Mouse (Mus musculus): ENCODE data around the gene Ddah1. TPM values are rescaled to one million over a fixed set of nuclear protein-coding genes. Genes with fewer than 3 reads are reported as not detected.

The Ddah1 gene
- polyA plus RNA-seq, 1 experiment from 2014 or later = 17.7 TPM

DNA sequence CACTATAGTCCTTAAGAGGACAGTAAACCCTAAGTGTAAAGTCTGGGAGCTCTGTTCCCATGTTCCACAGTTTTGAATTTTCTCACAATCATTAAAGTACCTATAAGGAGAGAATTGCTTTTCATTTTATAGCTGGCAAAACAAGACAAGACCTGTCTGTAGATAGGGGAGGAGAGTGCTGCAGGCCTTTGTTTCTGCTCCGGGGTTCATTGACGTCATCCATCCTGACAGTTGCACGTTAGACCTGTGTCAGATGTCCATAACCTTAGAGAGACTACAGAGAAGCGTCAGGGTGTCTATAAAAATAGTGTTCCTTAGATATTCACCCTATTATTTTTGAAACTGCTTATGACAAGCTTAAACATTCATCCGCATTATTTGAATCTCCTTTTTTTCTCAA is 167.0 kb downstream of the Ddah1 start:
- Histone ChIP-seq H3K4me1 (ENCODE audit: control insufficient read depth, insufficient read depth, low read length) (peaks cover 16% of the 10 kb centered on the region), H3K27me3 (ENCODE audit: control insufficient read depth, insufficient read depth, low read length) (no peaks in the 10 kb centered on the region), H3K4me3 (replicated peaks; ENCODE audit: low read length) (peak overlapping the region; percentile 74), H3K36me3 (ENCODE audit: control insufficient read depth, insufficient read depth, low read length) (no peaks in the 10 kb centered on the region), H3K4me2 (ENCODE audit: low read depth, low read length) (peak overlapping the region; percentile 74), H3K9ac (ENCODE audit: low read length) (peak overlapping the region; percentile 96), H3K9me3 (replicated peaks; ENCODE audit: control insufficient read depth, low read length) (no peaks in the 10 kb centered on the region), H3K27ac (ENCODE audit: low read length) (no peak overlapping the region; the same call in 1 of the 2 replicates)
- 60% methylated on average over 5 of the region's 5 CpGs for WGBS
- no peak for ATAC-seq (ENCODE audit: insufficient read depth, low FRiP score)

DNA sequence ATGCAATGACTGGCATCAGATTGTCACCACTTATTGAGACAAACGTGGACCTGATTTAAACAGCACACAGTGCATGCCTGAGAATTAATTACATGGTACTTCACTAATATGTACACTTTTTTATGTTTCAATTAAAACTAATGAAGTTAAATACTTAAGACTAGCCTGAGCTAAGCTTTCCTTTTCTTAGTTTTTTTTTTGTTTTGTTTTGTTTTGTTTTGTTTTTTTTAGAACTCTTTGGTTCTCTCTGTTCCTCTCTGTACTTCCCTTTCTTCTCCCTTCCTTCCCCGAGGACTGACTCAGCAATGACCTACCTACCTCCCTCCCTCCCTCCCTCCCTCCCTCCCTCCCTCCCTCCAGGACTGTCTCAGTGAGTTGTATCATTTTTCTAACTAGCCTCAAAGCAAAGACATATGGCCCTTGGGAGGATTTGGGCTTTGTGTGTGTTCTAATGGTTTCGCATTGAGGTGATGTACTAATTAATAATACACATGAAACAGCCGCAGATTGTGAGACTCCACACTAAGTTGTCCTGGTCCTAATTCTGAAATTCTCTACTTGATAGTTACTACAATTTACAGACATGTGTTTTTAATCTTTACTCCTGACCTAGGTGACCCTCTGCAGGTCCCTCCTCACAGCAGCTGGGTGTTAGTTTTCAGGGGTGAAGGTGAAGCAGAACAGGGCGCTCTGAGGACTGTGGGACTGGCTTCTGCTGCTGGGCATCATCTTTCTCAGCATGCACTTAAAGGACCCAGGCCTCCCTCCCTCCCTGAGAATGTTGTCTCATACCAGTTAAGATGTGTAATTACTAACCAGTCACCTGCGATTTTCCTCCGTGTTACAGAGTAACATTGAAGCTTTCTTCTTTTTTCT is 171.3 kb downstream of the Ddah1 start:
- 73% methylated on average over 7 of the region's 7 CpGs for WGBS
- Histone ChIP-seq H3K27ac (ENCODE audit: low read length) (no peak overlapping the region), H3K9me3 (replicated peaks; ENCODE audit: control insufficient read depth, low read length) (no peaks in the 10 kb centered on the region), H3K4me2 (ENCODE audit: low read depth, low read length) (no peak overlapping the region), H3K27me3 (ENCODE audit: control insufficient read depth, insufficient read depth, low read length) (no peaks in the 10 kb centered on the region), H3K9ac (ENCODE audit: low read length) (no peak overlapping the region), H3K4me3 (replicated peaks; ENCODE audit: low read length) (no peak overlapping the region), H3K4me1 (ENCODE audit: control insufficient read depth, insufficient read depth, low read length) (peaks cover 13% of the 10 kb centered on the region), H3K36me3 (ENCODE audit: control insufficient read depth, insufficient read depth, low read length) (peaks cover 19% of the 10 kb centered on the region; the same call in 1 of the 2 replicates)
- ATAC-seq (ENCODE audit: insufficient read depth, low FRiP score) = no peak

- Histone ChIP-seq H3K9me3 (replicated peaks; ENCODE audit: control insufficient read depth, low read length) (no peaks in the 10 kb centered on the region), H3K9ac (ENCODE audit: low read length) (no peak overlapping the region), H3K27me3 (ENCODE audit: control insufficient read depth, insufficient read depth, low read length) (no peaks in the 10 kb centered on the region), H3K4me1 (ENCODE audit: control insufficient read depth, insufficient read depth, low read length) (peaks cover 7% of the 10 kb centered on the region), H3K4me3 (replicated peaks; ENCODE audit: low read length) (no peak overlapping the region), H3K27ac (ENCODE audit: low read length) (no peak overlapping the region), H3K4me2 (ENCODE audit: low read depth, low read length) (no peak overlapping the region), H3K36me3 (ENCODE audit: control insufficient read depth, insufficient read depth, low read length) (peaks cover 22% of the 10 kb centered on the region; the same call in 1 of the 2 replicates)
- ATAC-seq (ENCODE audit: insufficient read depth, low FRiP score) = no peak
- WGBS = 53% methylated on average over 9 of the region's 9 CpGs
These were observed 175.4 kb downstream of the Ddah1 start for GRCm38 (mm10) chr3:145933845-145934244.

GRCm38 (mm10) chr3:145937505-145938404 is 179.3 kb downstream of the Ddah1 start, which contains the start of gene 2410004B18Rik:
Gene 2410004B18Rik (plus strand): TSS chr3:145938014.
- Histone ChIP-seq H3K27me3 (ENCODE audit: control insufficient read depth, insufficient read depth, low read length) (no peaks in the 10 kb centered on the region), H3K27ac (ENCODE audit: low read length) (peak within 1 kb of the TSS; percentile 74), H3K9ac (ENCODE audit: low read length) (peak within 1 kb of the TSS; percentile 92), H3K4me3 (replicated peaks; ENCODE audit: low read length) (peak within 1 kb of the TSS; percentile 94), H3K9me3 (replicated peaks; ENCODE audit: control insufficient read depth, low read length) (no peaks in the 10 kb centered on the region), H3K36me3 (ENCODE audit: control insufficient read depth, insufficient read depth, low read length) (peaks cover 11% of the 10 kb centered on the region; the same call in 1 of the 2 replicates), H3K4me1 (ENCODE audit: control insufficient read depth, insufficient read depth, low read length) (peaks cover 19% of the 10 kb centered on the region), H3K4me2 (ENCODE audit: low read depth, low read length) (peak within 1 kb of the TSS; percentile 64)
- under 1% methylated on average over 46 of the region's 70 CpGs for WGBS
- peak; percentile 93 for ATAC-seq (ENCODE audit: insufficient read depth, low FRiP score)

DNA sequence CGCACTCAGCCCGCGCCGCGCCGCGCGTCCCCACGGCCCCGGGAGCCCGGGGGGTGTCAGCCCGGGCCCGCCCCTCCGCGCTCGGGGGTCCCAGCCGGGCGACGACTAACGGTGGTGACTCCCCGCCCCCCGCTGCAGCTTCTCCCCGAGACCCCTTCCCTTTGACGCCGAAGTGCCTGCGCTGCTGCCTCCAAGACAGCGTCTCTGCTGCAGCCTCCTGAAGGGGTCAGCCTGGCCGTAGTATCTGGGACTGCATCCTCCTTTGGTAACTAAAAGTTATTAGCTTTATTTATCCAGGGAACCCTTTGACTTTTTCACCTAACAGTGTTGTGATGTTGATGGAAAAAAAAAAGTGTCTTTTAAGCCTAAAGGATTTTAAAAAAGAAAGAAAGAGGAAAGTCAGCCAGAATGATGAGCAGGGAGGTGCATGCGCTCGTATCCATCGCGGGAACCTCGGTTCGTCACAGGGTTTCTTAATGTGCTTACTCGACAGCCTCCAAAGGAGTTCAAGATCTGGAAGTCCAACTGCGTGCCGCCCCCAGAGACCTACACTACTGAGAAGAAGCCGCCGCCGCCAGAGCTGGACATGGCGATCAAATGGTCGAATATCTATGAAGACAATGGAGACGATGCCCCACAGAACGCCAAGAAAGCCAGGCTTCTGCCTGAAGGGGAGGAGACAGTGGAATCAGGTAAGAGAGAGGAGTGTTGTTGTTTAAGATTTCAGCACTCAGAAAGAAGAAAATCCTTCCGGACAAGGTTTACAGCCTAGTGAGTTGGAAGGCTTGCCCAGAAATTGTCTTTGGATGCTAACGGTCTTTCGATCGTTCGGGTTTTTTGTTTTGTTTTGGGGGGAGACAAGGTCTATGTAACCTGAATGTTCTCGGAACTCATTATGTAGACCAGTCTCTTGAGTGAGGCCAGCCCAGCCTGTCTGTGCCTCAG is 180.2 kb downstream of the Ddah1 start:
- Histone ChIP-seq H3K9ac (ENCODE audit: low read length) (peak overlapping the region; percentile 92), H3K27ac (ENCODE audit: low read length) (0 out of 2 replicates have a peak overlapping the region, but pooled peaks have one; percentile 74), H3K4me3 (replicated peaks; ENCODE audit: low read length) (peak overlapping the region; percentile 94), H3K4me2 (ENCODE audit: low read depth, low read length) (peak overlapping the region; percentile 64), H3K4me1 (ENCODE audit: control insufficient read depth, insufficient read depth, low read length) (peaks cover 19% of the 10 kb centered on the region), H3K9me3 (replicated peaks; ENCODE audit: control insufficient read depth, low read length) (no peaks in the 10 kb centered on the region), H3K27me3 (ENCODE audit: control insufficient read depth, insufficient read depth, low read length) (no peaks in the 10 kb centered on the region), H3K36me3 (ENCODE audit: control insufficient read depth, insufficient read depth, low read length) (peaks cover 7% of the 10 kb centered on the region; the same call in 1 of the 2 replicates)
- ATAC-seq (ENCODE audit: insufficient read depth, low FRiP score) = no peak
- 17% methylated on average over 49 of the region's 50 CpGs for WGBS

GRCm38 (mm10) chr3:145939402-145939801 is 180.9 kb downstream of the Ddah1 start:
- Histone ChIP-seq H3K36me3 (ENCODE audit: control insufficient read depth, insufficient read depth, low read length) (peaks cover 8% of the 10 kb centered on the region), H3K9me3 (replicated peaks; ENCODE audit: control insufficient read depth, low read length) (no peaks in the 10 kb centered on the region), H3K4me2 (ENCODE audit: low read depth, low read length) (peak overlapping the region; percentile 64), H3K4me1 (ENCODE audit: control insufficient read depth, insufficient read depth, low read length) (peaks cover 19% of the 10 kb centered on the region), H3K9ac (ENCODE audit: low read length) (no peak overlapping the region; the same call in 1 of the 2 replicates), H3K27me3 (ENCODE audit: control insufficient read depth, insufficient read depth, low read length) (no peaks in the 10 kb centered on the region), H3K27ac (ENCODE audit: low read length) (no peak overlapping the region), H3K4me3 (replicated peaks; ENCODE audit: low read length) (peak overlapping the region; percentile 94)
- no peak for ATAC-seq (ENCODE audit: insufficient read depth, low FRiP score)
- WGBS = 74% methylated on average over 12 of the region's 12 CpGs

DNA sequence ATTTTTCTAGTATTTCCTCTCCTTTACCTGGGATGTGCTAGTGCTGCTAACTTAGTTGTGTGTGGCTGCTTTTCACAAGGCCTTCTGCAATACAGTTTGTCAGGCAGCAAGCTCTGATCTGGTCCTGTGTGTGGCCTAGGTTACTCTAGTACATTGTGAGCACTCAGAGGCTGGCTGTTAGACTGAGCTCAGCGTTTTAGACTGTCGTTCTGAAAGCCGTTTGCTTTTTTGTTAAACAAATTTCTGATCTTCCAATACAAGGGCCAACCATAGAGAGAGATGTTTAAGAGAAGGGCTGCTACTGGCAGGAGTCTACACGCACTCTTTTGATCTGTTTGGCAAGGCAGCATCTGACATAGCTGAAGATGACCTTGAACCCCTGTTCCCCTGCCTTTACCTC is 181.5 kb downstream of the Ddah1 start:
- WGBS = 67% methylated on average over 4 of the region's 4 CpGs
- H3K9ac ChIP-seq (ENCODE audit: low read length) = no peak overlapping the region; the same call in 1 of the 2 replicates
- peaks cover 14% of the 10 kb centered on the region for H3K36me3 ChIP-seq (ENCODE audit: control insufficient read depth, insufficient read depth, low read length)
- H3K4me3 ChIP-seq (replicated peaks; ENCODE audit: low read length) = no peak overlapping the region
- no peaks in the 10 kb centered on the region for H3K27me3 ChIP-seq (ENCODE audit: control insufficient read depth, insufficient read depth, low read length)
- H3K4me1 ChIP-seq (ENCODE audit: control insufficient read depth, insufficient read depth, low read length) = peaks cover 19% of the 10 kb centered on the region
- peak overlapping the region; percentile 64; the same call in 1 of the 2 replicates for H3K4me2 ChIP-seq (ENCODE audit: low read depth, low read length)
- no peak for ATAC-seq (ENCODE audit: insufficient read depth, low FRiP score)
- no peaks in the 10 kb centered on the region for H3K9me3 ChIP-seq (replicated peaks; ENCODE audit: control insufficient read depth, low read length)
- H3K27ac ChIP-seq (ENCODE audit: low read length) = no peak overlapping the region

DNA sequence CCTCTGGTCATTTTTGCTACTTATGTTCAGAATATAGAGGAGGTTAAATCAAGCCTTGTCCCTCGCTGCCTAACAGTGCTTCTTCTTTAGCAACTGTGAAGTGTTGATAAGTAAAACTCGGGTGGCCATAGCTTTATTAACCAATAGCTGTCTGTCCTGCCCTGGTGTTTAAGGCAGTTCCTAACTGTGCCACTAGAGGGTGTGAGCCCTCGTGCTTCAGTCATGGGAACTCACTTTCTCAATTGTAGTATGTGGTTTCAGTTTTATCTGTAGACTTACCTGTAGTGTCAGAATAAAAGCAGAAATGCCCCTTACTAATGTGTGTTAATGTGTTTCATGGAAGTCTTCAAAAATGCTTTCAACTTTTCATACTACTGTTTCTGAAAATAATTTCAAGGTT is 183.5 kb downstream of the Ddah1 start:
- Histone ChIP-seq H3K4me3 (replicated peaks; ENCODE audit: low read length) (no peak overlapping the region), H3K27me3 (ENCODE audit: control insufficient read depth, insufficient read depth, low read length) (no peaks in the 10 kb centered on the region), H3K9me3 (replicated peaks; ENCODE audit: control insufficient read depth, low read length) (no peaks in the 10 kb centered on the region), H3K9ac (ENCODE audit: low read length) (no peak overlapping the region), H3K4me1 (ENCODE audit: control insufficient read depth, insufficient read depth, low read length) (peaks cover 19% of the 10 kb centered on the region), H3K36me3 (ENCODE audit: control insufficient read depth, insufficient read depth, low read length) (peaks cover 12% of the 10 kb centered on the region), H3K4me2 (ENCODE audit: low read depth, low read length) (no peak overlapping the region), H3K27ac (ENCODE audit: low read length) (no peak overlapping the region)
- 12% methylated on average over 3 of the region's 3 CpGs for WGBS
- no peak for ATAC-seq (ENCODE audit: insufficient read depth, low FRiP score)
